Mouse (Mus musculus): Measurements from ENCODE around the gene Troap. TPM values are rescaled to one million over a fixed set of nuclear protein-coding genes. Genes with fewer than 3 reads are reported as not detected.

Troap gene
- total and polyA plus RNA-seq, 3 experiments = 25.8 to 70.2 TPM; not detected in 1

DNA sequence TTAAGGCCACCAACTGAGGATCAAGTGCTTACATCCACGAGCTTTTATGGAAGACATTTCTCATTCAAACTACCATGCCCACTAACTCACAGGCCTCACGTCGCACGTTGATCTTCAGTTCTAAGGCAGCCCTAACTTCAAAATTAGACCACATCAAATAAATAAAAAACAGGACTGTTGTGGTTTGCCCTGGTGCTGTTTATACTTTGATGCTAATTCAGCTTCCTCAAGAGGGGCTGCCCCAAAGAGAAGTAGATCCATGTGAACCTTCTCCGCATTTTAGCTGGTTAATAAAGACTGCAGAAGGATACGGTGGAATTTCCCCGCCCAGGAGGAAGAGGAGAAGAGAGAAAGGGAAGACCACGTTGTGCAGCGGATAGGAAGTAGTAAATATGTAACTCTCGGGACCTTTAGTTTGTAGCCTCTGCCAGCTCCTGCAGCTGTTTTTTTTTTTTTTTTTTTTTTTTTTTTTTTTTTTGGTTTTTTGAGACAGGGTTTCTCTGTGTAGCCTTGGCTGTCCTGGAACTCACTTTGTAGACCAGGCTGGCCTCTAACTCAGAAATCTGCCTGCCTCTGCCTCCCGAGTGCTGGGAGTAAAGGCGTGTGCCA is 8.7 kb upstream of the Troap start:
- H3K36me3 ChIP-seq (ENCODE audit: control insufficient read depth in 1 of 2, insufficient read depth in 2 of 2, low read length in 2 of 2) = no peaks in the 10 kb centered on the region
- no peaks in the 10 kb centered on the region for H3K4me1 ChIP-seq (ENCODE audit: control insufficient read depth in 1 of 2, insufficient read depth in 2 of 2, low read length in 2 of 2)
- TF ChIP-seq ZNF384 (IDR thresholded peaks at IDR 0.05; ENCODE audit: low read depth, low read length) (0 out of 2 replicates have a peak, but pooled peaks have one; percentile 47), ZKSCAN1 (IDR thresholded peaks at IDR 0.05; ENCODE audit: low read depth, low read length) (no peak)
- no peak overlapping the region for H3K9ac ChIP-seq (ENCODE audit: control insufficient read depth, low read depth, low read length, poor library complexity, severe bottlenecking)
- H3K79me2 ChIP-seq (ENCODE audit: control insufficient read depth, insufficient read depth, low read length, poor library complexity) = no peaks in the 10 kb centered on the region
- H3K4me3 ChIP-seq (ENCODE audit: control insufficient read depth in 1 of 2, insufficient read depth in 1 of 2, low read depth in 2 of 2, low read length in 2 of 2) = no peak overlapping the region
- peaks cover 13 to 21% of the 10 kb centered on the region in 2 experiments for H3K27me3 ChIP-seq (ENCODE audit: control insufficient read depth in 1 of 2, insufficient read depth in 2 of 2, low read length in 2 of 2)
- DNase-seq (ENCODE audit: low read depth, low spot score) = no peak
- no peaks in the 10 kb centered on the region for H3K9me3 ChIP-seq (replicated peaks; ENCODE audit: insufficient read depth, low read length)
- H3K27ac ChIP-seq (ENCODE audit: control insufficient read depth, low read depth, low read length) = no peak overlapping the region

DNA sequence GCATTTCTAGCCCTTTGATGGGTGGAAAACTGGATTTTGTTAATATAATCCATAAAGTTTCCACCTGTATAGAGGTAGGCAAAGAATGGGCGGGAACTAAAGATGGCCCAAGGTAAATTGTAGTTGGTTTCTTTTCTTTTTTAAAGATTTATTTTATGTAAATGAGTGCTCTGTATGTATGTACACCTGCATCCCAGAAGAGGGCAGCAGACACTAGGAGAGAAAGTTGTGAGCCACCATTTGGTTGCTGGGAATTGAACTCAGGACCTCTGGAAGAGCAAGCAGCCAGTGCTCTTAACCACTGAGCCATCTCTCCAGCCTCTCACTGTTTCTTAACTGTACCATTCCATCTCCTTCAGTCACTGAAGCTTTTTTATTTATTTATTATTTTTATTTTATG is 2.4 kb upstream of the Troap start:
- Histone ChIP-seq H3K79me2 (ENCODE audit: control insufficient read depth, insufficient read depth, low read length, poor library complexity) (peaks cover 17% of the 10 kb centered on the region), H3K36me3 (ENCODE audit: control insufficient read depth in 1 of 2, insufficient read depth in 2 of 2, low read length in 2 of 2) (peaks cover 0 to 8% of the 10 kb centered on the region in 2 experiments; a peak in 3 of 4 replicates), H3K9me3 (replicated peaks; ENCODE audit: insufficient read depth, low read length) (no peaks in the 10 kb centered on the region), H3K4me3 (ENCODE audit: control insufficient read depth in 1 of 2, insufficient read depth in 1 of 2, low read depth in 2 of 2, low read length in 2 of 2) (no peak overlapping the region), H3K27me3 (ENCODE audit: control insufficient read depth in 1 of 2, insufficient read depth in 2 of 2, low read length in 2 of 2) (peaks cover 1 to 5% of the 10 kb centered on the region in 2 experiments; a peak in 2 of 4 replicates), H3K27ac (ENCODE audit: control insufficient read depth, low read depth, low read length) (no peak overlapping the region), H3K4me1 (ENCODE audit: control insufficient read depth in 1 of 2, insufficient read depth in 2 of 2, low read length in 2 of 2) (peaks cover 2 to 5% of the 10 kb centered on the region in 2 experiments; a peak in 2 of 4 replicates), H3K9ac (ENCODE audit: control insufficient read depth, low read depth, low read length, poor library complexity, severe bottlenecking) (no peak overlapping the region)
- TF ChIP-seq SMC3 (IDR thresholded peaks at IDR 0.05; ENCODE audit: low read depth, low read length) (peak; percentile 48), CTCF (IDR thresholded peaks at IDR 0.05 in 2 of 3, conservative IDR thresholded peaks at IDR 0.05 in 1 of 3; ENCODE audit: control insufficient read depth in 1 of 3, insufficient read depth in 1 of 3, low read depth in 2 of 3, low read length in 3 of 3, poor library complexity in 1 of 3, severe bottlenecking in 1 of 3) (peak; percentile 43 to 65 (median 59)), RCOR1 (IDR thresholded peaks at IDR 0.05; ENCODE audit: low read depth, low read length) (no peak), MYB (IDR thresholded peaks at IDR 0.05; ENCODE audit: low read depth, low read length) (no peak), MEF2A (IDR thresholded peaks at IDR 0.05; ENCODE audit: extremely low read depth, insufficient replicate concordance, low read depth, low read length, poor library complexity, severe bottlenecking) (no peak), RAD21 (IDR thresholded peaks at IDR 0.05; ENCODE audit: low read depth, low read length) (peak; percentile 63), NRF1 (IDR thresholded peaks at IDR 0.05; ENCODE audit: insufficient read depth, low read depth, low read length, poor library complexity, severe bottlenecking) (no peak)
- peak; percentile 66 for DNase-seq (ENCODE audit: low read depth, low spot score)

DNA sequence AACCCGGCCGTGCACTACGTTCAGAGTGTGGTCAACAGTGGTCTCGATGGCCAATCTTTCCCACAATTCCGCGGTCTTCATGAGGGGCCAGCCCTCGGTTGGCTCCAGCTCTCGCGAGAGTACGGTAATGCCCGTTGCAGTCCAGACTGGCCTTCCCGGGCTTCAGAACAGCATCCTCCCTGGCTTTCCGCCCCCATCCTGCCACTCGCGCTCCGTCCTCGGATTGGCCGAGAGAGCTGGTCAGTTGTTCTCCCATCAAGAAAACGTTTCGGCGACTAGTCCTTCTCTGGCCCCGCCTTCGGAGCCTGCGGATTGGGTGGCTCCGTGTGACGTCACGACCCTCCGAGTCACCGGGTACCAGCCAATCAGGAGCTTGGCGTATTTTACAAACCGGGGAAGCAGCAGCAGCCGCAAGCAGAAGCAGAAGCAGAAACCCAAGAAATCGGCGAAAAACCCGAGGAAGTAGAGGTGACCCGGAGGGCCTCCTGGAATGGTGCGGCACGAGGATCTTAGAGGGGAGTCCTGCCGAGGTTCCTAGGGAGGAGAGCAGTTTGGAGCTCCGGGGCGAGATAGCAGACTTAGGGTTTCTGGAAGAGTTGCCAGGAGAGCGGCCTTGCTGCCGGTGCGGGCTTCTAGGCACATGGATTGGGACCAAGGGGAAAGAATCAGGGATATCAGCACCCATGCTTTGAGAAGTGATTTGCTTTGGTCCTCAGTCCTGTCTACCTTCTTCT is 392 bp downstream of the Troap start:
- Histone ChIP-seq H3K4me1 (ENCODE audit: control insufficient read depth in 1 of 2, insufficient read depth in 2 of 2, low read length in 2 of 2) (peaks cover 2 to 5% of the 10 kb centered on the region in 2 experiments; a peak in 2 of 4 replicates), H3K36me3 (ENCODE audit: control insufficient read depth in 1 of 2, insufficient read depth in 2 of 2, low read length in 2 of 2) (peaks cover 0 to 8% of the 10 kb centered on the region in 2 experiments; a peak in 3 of 4 replicates)
- DNase-seq (ENCODE audit: low read depth, low spot score) = peak; percentile 99
- TF ChIP-seq RAD21 (IDR thresholded peaks at IDR 0.05; ENCODE audit: low read depth, low read length) (no peak), UBTF (IDR thresholded peaks at IDR 0.05; ENCODE audit: borderline replicate concordance, insufficient read depth, low read depth, low read length) (no peak), NRF1 (IDR thresholded peaks at IDR 0.05; ENCODE audit: insufficient read depth, low read depth, low read length, poor library complexity, severe bottlenecking) (no peak), SIN3A (IDR thresholded peaks at IDR 0.05; ENCODE audit: low read length) (peak; percentile 94), BHLHE40 (IDR thresholded peaks at IDR 0.05; ENCODE audit: borderline replicate concordance, low read depth, low read length) (no peak), EP300 (IDR thresholded peaks at IDR 0.05; ENCODE audit: low read depth in 1 of 2, low read length in 2 of 2) (peak; percentile 17 to 39; a peak in 2 of 4 replicates), ZMIZ1 (IDR thresholded peaks at IDR 0.05; ENCODE audit: low read depth, low read length) (peak; percentile 94), POLR2AphosphoS5 (IDR thresholded peaks at IDR 0.05; ENCODE audit: borderline replicate concordance, low read depth, low read length) (no peak), ZNF384 (IDR thresholded peaks at IDR 0.05; ENCODE audit: low read depth, low read length) (no peak), CHD1 (IDR thresholded peaks at IDR 0.05; ENCODE audit: low read depth, low read length) (peak; percentile 36; the same call in 1 of the 2 replicates), USF1 (IDR thresholded peaks at IDR 0.05; ENCODE audit: low read depth, low read length) (0 out of 2 replicates have a peak, but pooled peaks have one; percentile 39), POLR2AphosphoS2 (IDR thresholded peaks at IDR 0.05; ENCODE audit: low read length) (peak; percentile 90), E2F4 (IDR thresholded peaks at IDR 0.05; ENCODE audit: borderline replicate concordance, low read depth, low read length) (no peak; the same call in 1 of the 2 replicates), MXI1 (IDR thresholded peaks at IDR 0.05; ENCODE audit: low read depth, low read length) (peak; percentile 85), CHD2 (IDR thresholded peaks at IDR 0.05; ENCODE audit: low read length) (peak; percentile 97), TBP (IDR thresholded peaks at IDR 0.05; ENCODE audit: low read depth, low read length) (peak; percentile 83)

More for the DNA sequence above, 392 bp downstream of the Troap start:
- H3K27me3 ChIP-seq (ENCODE audit: control insufficient read depth in 1 of 2, insufficient read depth in 2 of 2, low read length in 2 of 2) = no peaks in the 10 kb centered on the region
- H3K4me3 ChIP-seq (ENCODE audit: control insufficient read depth in 1 of 2, insufficient read depth in 1 of 2, low read depth in 2 of 2, low read length in 2 of 2) = peak overlapping the region; percentile 71 to 82
- peaks cover 20% of the 10 kb centered on the region for H3K79me2 ChIP-seq (ENCODE audit: control insufficient read depth, insufficient read depth, low read length, poor library complexity)
- peak overlapping the region; percentile 84 for H3K27ac ChIP-seq (ENCODE audit: control insufficient read depth, low read depth, low read length)
- H3K9ac ChIP-seq (ENCODE audit: control insufficient read depth, low read depth, low read length, poor library complexity, severe bottlenecking) = peak overlapping the region; percentile 92
- no peaks in the 10 kb centered on the region for H3K9me3 ChIP-seq (replicated peaks; ENCODE audit: insufficient read depth, low read length)

All from MEL (cell line).